Mouse (Mus musculus): Measurements from ENCODE around the gene Rcsd1.

Gene Rcsd1

GRCm38 (mm10) chr1:165661725-165662124 lies 47.8 kb downstream of the Rcsd1 start:
- no peak for DNase-seq (ENCODE audit: low spot score)

- DNase-seq (ENCODE audit: low spot score) = no peak
These were observed 48.4 kb downstream of the Rcsd1 start for GRCm38 (mm10) chr1:165661191-165661590.

- DNase-seq (ENCODE audit: low spot score) = no peak
These were observed 48.8 kb downstream of the Rcsd1 start for GRCm38 (mm10) chr1:165660774-165661173.

- peak; percentile 36 for DNase-seq (ENCODE audit: low spot score)
These were observed 51.0 kb downstream of the Rcsd1 start for GRCm38 (mm10) chr1:165658602-165659001.

GRCm38 (mm10) chr1:165655482-165655881 lies 54.1 kb downstream of the Rcsd1 start:
- no peak for DNase-seq (ENCODE audit: low spot score)

GRCm38 (mm10) chr1:165655022-165655421 lies 54.5 kb downstream of the Rcsd1 start:
- DNase-seq (ENCODE audit: low spot score) = peak; percentile 44

GRCm38 (mm10) chr1:165653126-165653885 lies 56.3 kb downstream of the Rcsd1 start:
- DNase-seq (ENCODE audit: low spot score) = no peak

- DNase-seq (ENCODE audit: low spot score) = no peak
These were observed 57.0 kb downstream of the Rcsd1 start for GRCm38 (mm10) chr1:165652507-165652906.

- no peak for DNase-seq (ENCODE audit: low spot score)
These were observed 58.4 kb downstream of the Rcsd1 start for GRCm38 (mm10) chr1:165651158-165651557.

- DNase-seq (ENCODE audit: low spot score) = no peak
These were observed 64.5 kb downstream of the Rcsd1 start for GRCm38 (mm10) chr1:165645102-165645501.

- no peak for DNase-seq (ENCODE audit: low spot score)
These were observed 65.8 kb downstream of the Rcsd1 start for GRCm38 (mm10) chr1:165643735-165644134.

- DNase-seq (ENCODE audit: low spot score) = no peak
These were observed 66.7 kb downstream of the Rcsd1 start for GRCm38 (mm10) chr1:165642780-165643311.

- peak; percentile 87 for DNase-seq (ENCODE audit: low spot score)
These were observed 67.5 kb downstream of the Rcsd1 start for GRCm38 (mm10) chr1:165641786-165642771.

GRCm38 (mm10) chr1:165641271-165641771 lies 68.2 kb downstream of the Rcsd1 start:
- peak; percentile 61 for DNase-seq (ENCODE audit: low spot score)

GRCm38 (mm10) chr1:165636289-165636688 lies 73.3 kb downstream of the Rcsd1 start:
- DNase-seq (ENCODE audit: low spot score) = no peak

- DNase-seq (ENCODE audit: low spot score) = no peak
These were observed 74.3 kb downstream of the Rcsd1 start for GRCm38 (mm10) chr1:165635055-165635897.

- peak; percentile 99 for DNase-seq (ENCODE audit: low spot score)
These were observed 75.2 kb downstream of the Rcsd1 start, which contains the start of gene Mpzl1 for GRCm38 (mm10) chr1:165634151-165634884. Mpzl1 (minus strand) TSS chr1:165634538.

GRCm38 (mm10) chr1:165633345-165633744 lies 76.2 kb downstream of the Rcsd1 start:
- DNase-seq (ENCODE audit: low spot score) = no peak

GRCm38 (mm10) chr1:165631136-165631535 lies 78.4 kb downstream of the Rcsd1 start:
- DNase-seq (ENCODE audit: low spot score) = no peak

- no peak for DNase-seq (ENCODE audit: low spot score)
These were observed 79.6 kb downstream of the Rcsd1 start for GRCm38 (mm10) chr1:165629975-165630374.

GRCm38 (mm10) chr1:165628603-165629002 lies 81.0 kb downstream of the Rcsd1 start:
- DNase-seq (ENCODE audit: low spot score) = no peak

All from testis, postnatal 14 days (tissue).